ENCODE assay signal across 8 mouse cellular contexts in genomic region chr17:27857649-27858475, GRCm38 (mm10). TPM values are rescaled to one million over a fixed set of nuclear protein-coding genes. Genes with fewer than 3 reads are reported as not detected.
DNase-seq lines count a peak whose midpoint lies in the region; ATAC-seq and TF ChIP-seq lines count a peak whose summit lies in the region.

No protein-coding gene starts in this region.

- no peak for DNase-seq in heart, adult 8-10 months (ENCODE audit: low spot score)
- DNase-seq in embryonic facial prominence, embryonic 11.5 days (ENCODE audit: low spot score): no peak
- DNase-seq in midbrain, postnatal 0 days (ENCODE audit: low spot score): no peak
- no peak for DNase-seq in right cerebral cortex, adult 2 months (ENCODE audit: low spot score in 2 of 2)
- DNase-seq in frontal cortex, postnatal 14 days (ENCODE audit: low spot score in 2 of 2): no peak

- H3K36me3 ChIP-seq in heart, embryonic 15.5 days: peaks cover 13% of the 10 kb centered on the region
- H3K36me3 ChIP-seq in embryonic facial prominence, embryonic 11.5 days (replicated peaks; ENCODE audit: control insufficient read depth, insufficient read depth, low read depth, low read length): no peaks in the 10 kb centered on the region
- H3K36me3 ChIP-seq in intestine, embryonic 15.5 days: peaks cover 3% of the 10 kb centered on the region; the same call in 1 of the 2 replicates
- no peaks in the 10 kb centered on the region; the same call in 1 of the 2 replicates for H3K36me3 ChIP-seq in midbrain, postnatal 0 days (ENCODE audit: insufficient read depth, low read length)

- WGBS in heart, embryonic 15.5 days: 35% methylated on average over 11 of the region's 11 CpGs
- WGBS in embryonic facial prominence, embryonic 11.5 days: 51% methylated on average over 11 of the region's 11 CpGs
- 38% methylated on average over 11 of the region's 11 CpGs for whole genome bisulfite sequencing in intestine, embryonic 15.5 days
- WGBS in midbrain, postnatal 0 days: 58% methylated on average over 11 of the region's 11 CpGs

- no peak overlapping the region for H3K27ac ChIP-seq in heart, embryonic 15.5 days
- no peak overlapping the region for H3K27ac ChIP-seq in embryonic facial prominence, embryonic 11.5 days (replicated peaks; ENCODE audit: low read depth, low read length)
- no peak overlapping the region for H3K27ac ChIP-seq in intestine, embryonic 15.5 days
- H3K27ac ChIP-seq in midbrain, postnatal 0 days (ENCODE audit: low read depth, low read length): 0 out of 2 replicates have a peak overlapping the region, but pooled peaks have one; percentile 86

- ATAC-seq in heart, embryonic 15.5 days (replicated peaks; ENCODE audit: insufficient number of reproducible peaks, insufficient read depth, low FRiP score, low read depth): no peak
- ATAC-seq in embryonic facial prominence, embryonic 11.5 days (replicated peaks; ENCODE audit: insufficient number of reproducible peaks, low FRiP score, low TSS enrichment, low read depth): no peak
- ATAC-seq in intestine, embryonic 15.5 days: no peak
- ATAC-seq in midbrain, postnatal 0 days (ENCODE audit: low FRiP score): no peak
- ATAC-seq in activated CD4-positive, CD25-positive, alpha-beta regulatory T cell, adult 4 months: no peak

- H3K9me3 ChIP-seq in heart, embryonic 15.5 days (replicated peaks): no peaks in the 10 kb centered on the region
- H3K9me3 ChIP-seq in embryonic facial prominence, embryonic 11.5 days (replicated peaks; ENCODE audit: control insufficient read depth, low read length): no peaks in the 10 kb centered on the region
- H3K9me3 ChIP-seq in intestine, embryonic 15.5 days: no peaks in the 10 kb centered on the region
- no peaks in the 10 kb centered on the region for H3K9me3 ChIP-seq in midbrain, postnatal 0 days (ENCODE audit: low read length)

- no peak for TF ChIP-seq CTCF in midbrain, postnatal 0 days (IDR thresholded peaks at IDR 0.05)

- H3K4me3 ChIP-seq in heart, embryonic 15.5 days: peak overlapping the region; percentile 99
- H3K4me3 ChIP-seq in embryonic facial prominence, embryonic 11.5 days (ENCODE audit: low read depth, low read length): peak overlapping the region; percentile 93
- peak overlapping the region; percentile 92 for H3K4me3 ChIP-seq in intestine, embryonic 15.5 days (replicated peaks)
- peak overlapping the region; percentile 80 for H3K4me3 ChIP-seq in midbrain, postnatal 0 days (ENCODE audit: low read depth, low read length)

- H3K4me1 ChIP-seq in heart, embryonic 15.5 days (replicated peaks): peaks cover 18% of the 10 kb centered on the region
- H3K4me1 ChIP-seq in embryonic facial prominence, embryonic 11.5 days (ENCODE audit: control insufficient read depth, insufficient read depth, low read length): peaks cover 6% of the 10 kb centered on the region
- peaks cover 13% of the 10 kb centered on the region for H3K4me1 ChIP-seq in intestine, embryonic 15.5 days (replicated peaks)
- peaks cover 15% of the 10 kb centered on the region for H3K4me1 ChIP-seq in midbrain, postnatal 0 days (ENCODE audit: insufficient read depth, low read length)

- peak overlapping the region; percentile 95 for H3K9ac ChIP-seq in heart, embryonic 15.5 days
- peak overlapping the region; percentile 90 for H3K9ac ChIP-seq in embryonic facial prominence, embryonic 11.5 days (replicated peaks; ENCODE audit: low read length)
- H3K9ac ChIP-seq in intestine, embryonic 15.5 days: peak overlapping the region; percentile 81; the same call in 1 of the 2 replicates
- H3K9ac ChIP-seq in midbrain, postnatal 0 days (replicated peaks; ENCODE audit: low read length, poor library complexity, severe bottlenecking): peak overlapping the region; percentile 83

- no peaks in the 10 kb centered on the region for H3K27me3 ChIP-seq in heart, embryonic 15.5 days
- H3K27me3 ChIP-seq in embryonic facial prominence, embryonic 11.5 days (ENCODE audit: control insufficient read depth, insufficient read depth, low read length): no peaks in the 10 kb centered on the region
- no peaks in the 10 kb centered on the region for H3K27me3 ChIP-seq in intestine, embryonic 15.5 days (replicated peaks)
- H3K27me3 ChIP-seq in midbrain, postnatal 0 days (ENCODE audit: insufficient read depth, low read length): no peaks in the 10 kb centered on the region

- H3K4me2 ChIP-seq in heart, embryonic 15.5 days: peak overlapping the region; percentile 94
- peak overlapping the region; percentile 83 for H3K4me2 ChIP-seq in embryonic facial prominence, embryonic 11.5 days (ENCODE audit: low read depth, low read length)
- H3K4me2 ChIP-seq in intestine, embryonic 15.5 days (replicated peaks): peak overlapping the region; percentile 82
- peak overlapping the region; percentile 71 for H3K4me2 ChIP-seq in midbrain, postnatal 0 days (ENCODE audit: low read depth, low read length, poor library complexity, severe bottlenecking)

RNA-seq across cellular contexts. Expression of gene Uhrf1bp1, which starts 1.6 kb away (rescaled TPM):
- polyA plus RNA-seq in heart, embryonic 15.5 days (2015; fragmentation: Nextera tagmentation; extraction: Ambion mirVana): 3.0 and 3.8 TPM in 2 replicates
- total RNA-seq in heart, adult 8-10 months (2022): 10 to 100 TPM; 15.6 to 19.5 (median 17.7) TPM
- 5.2 and 6.4 TPM in 2 replicates for polyA plus RNA-seq in embryonic facial prominence, embryonic 11.5 days (2014; fragmentation: Nextera tagmentation; extraction: Ambion mirVana)
- polyA plus RNA-seq in intestine, embryonic 15.5 days (2015; fragmentation: Nextera tagmentation; extraction: Ambion mirVana): 3.9 and 4.1 TPM in 2 replicates
- total RNA-seq in midbrain, postnatal 0 days (2014; rRNA removed): 18.0 and 19.9 TPM in 2 replicates
- polyA plus RNA-seq in midbrain, postnatal 0 days (2015; fragmentation: Nextera tagmentation; extraction: Ambion mirVana): 3.9 and 4.5 TPM in 2 replicates
- polyA plus RNA-seq in activated CD4-positive, CD25-positive, alpha-beta regulatory T cell, adult 4 months (2017; shearing (Covaris generic)): 1 to 10 TPM in 1 of 2 experiments, under 1 TPM in 1; 0.93 to 1.4 TPM

RNA-seq across cellular contexts. Expression of gene Snrpc, which starts 19.9 kb away (rescaled TPM):
- polyA plus RNA-seq in heart, embryonic 15.5 days (2015; fragmentation: Nextera tagmentation; extraction: Ambion mirVana): 186 and 202 TPM in 2 replicates
- total RNA-seq in heart, adult 8-10 months (2022): 10 to 100 TPM; 39.9 to 48.3 (median 47.0) TPM
- 355 and 368 TPM in 2 replicates for polyA plus RNA-seq in embryonic facial prominence, embryonic 11.5 days (2014; fragmentation: Nextera tagmentation; extraction: Ambion mirVana)
- 250 and 266 TPM in 2 replicates for polyA plus RNA-seq in intestine, embryonic 15.5 days (2015; fragmentation: Nextera tagmentation; extraction: Ambion mirVana)
- total RNA-seq in midbrain, postnatal 0 days (2014; rRNA removed): 112 and 140 TPM in 2 replicates
- polyA plus RNA-seq in midbrain, postnatal 0 days (2015; fragmentation: Nextera tagmentation; extraction: Ambion mirVana): 210 and 216 TPM in 2 replicates
- 100 to 1,000 TPM; 108 to 126 TPM for polyA plus RNA-seq in activated CD4-positive, CD25-positive, alpha-beta regulatory T cell, adult 4 months (2017; shearing (Covaris generic))

RNA-seq across cellular contexts. Expression of gene D17Wsu92e, which starts 37.4 kb away (rescaled TPM):
- polyA plus RNA-seq in heart, embryonic 15.5 days (2015; fragmentation: Nextera tagmentation; extraction: Ambion mirVana): 11.9 and 14.1 TPM in 2 replicates
- 100 to 1,000 TPM; 150 to 171 (median 156) TPM for total RNA-seq in heart, adult 8-10 months (2022)
- 12.4 and 12.7 TPM in 2 replicates for polyA plus RNA-seq in embryonic facial prominence, embryonic 11.5 days (2014; fragmentation: Nextera tagmentation; extraction: Ambion mirVana)
- polyA plus RNA-seq in intestine, embryonic 15.5 days (2015; fragmentation: Nextera tagmentation; extraction: Ambion mirVana): 19.0 and 22.1 TPM in 2 replicates
- 72.8 and 73.8 TPM in 2 replicates for total RNA-seq in midbrain, postnatal 0 days (2014; rRNA removed)
- 8.3 and 8.7 TPM in 2 replicates for polyA plus RNA-seq in midbrain, postnatal 0 days (2015; fragmentation: Nextera tagmentation; extraction: Ambion mirVana)
- polyA plus RNA-seq in activated CD4-positive, CD25-positive, alpha-beta regulatory T cell, adult 4 months (2017; shearing (Covaris generic)): 10 to 100 TPM; 14.1 to 15.2 TPM

RNA-seq across cellular contexts. Expression of gene Anks1, which starts 51.2 kb away (rescaled TPM):
- 8.5 and 12.6 TPM in 2 replicates for polyA plus RNA-seq in heart, embryonic 15.5 days (2015; fragmentation: Nextera tagmentation; extraction: Ambion mirVana)
- total RNA-seq in heart, adult 8-10 months (2022): 10 to 100 TPM; 52.9 to 62.0 (median 57.6) TPM
- polyA plus RNA-seq in embryonic facial prominence, embryonic 11.5 days (2014; fragmentation: Nextera tagmentation; extraction: Ambion mirVana): 12.3 and 13.3 TPM in 2 replicates
- 12.5 and 13.3 TPM in 2 replicates for polyA plus RNA-seq in intestine, embryonic 15.5 days (2015; fragmentation: Nextera tagmentation; extraction: Ambion mirVana)
- total RNA-seq in midbrain, postnatal 0 days (2014; rRNA removed): 109 and 112 TPM in 2 replicates
- 44.1 and 45.9 TPM in 2 replicates for polyA plus RNA-seq in midbrain, postnatal 0 days (2015; fragmentation: Nextera tagmentation; extraction: Ambion mirVana)
- polyA plus RNA-seq in activated CD4-positive, CD25-positive, alpha-beta regulatory T cell, adult 4 months (2017; shearing (Covaris generic)): 1 to 10 TPM; 2.5 to 3.7 TPM

RNA-seq across cellular contexts. Expression of gene Taf11, which starts 51.8 kb away (rescaled TPM):
- 42.7 and 46.4 TPM in 2 replicates for polyA plus RNA-seq in heart, embryonic 15.5 days (2015; fragmentation: Nextera tagmentation; extraction: Ambion mirVana)
- total RNA-seq in heart, adult 8-10 months (2022): 10 to 100 TPM; 22.9 to 24.7 (median 23.4) TPM
- 104 and 109 TPM in 2 replicates for polyA plus RNA-seq in embryonic facial prominence, embryonic 11.5 days (2014; fragmentation: Nextera tagmentation; extraction: Ambion mirVana)
- polyA plus RNA-seq in intestine, embryonic 15.5 days (2015; fragmentation: Nextera tagmentation; extraction: Ambion mirVana): 54.0 and 54.4 TPM in 2 replicates
- total RNA-seq in midbrain, postnatal 0 days (2014; rRNA removed): 18.1 and 21.0 TPM in 2 replicates
- polyA plus RNA-seq in midbrain, postnatal 0 days (2015; fragmentation: Nextera tagmentation; extraction: Ambion mirVana): 49.7 and 59.9 TPM in 2 replicates
- 10 to 100 TPM; 32.9 to 39.6 TPM for polyA plus RNA-seq in activated CD4-positive, CD25-positive, alpha-beta regulatory T cell, adult 4 months (2017; shearing (Covaris generic))
